Mouse (Mus musculus) cerebellum, adult 2 months (tissue): ENCODE data around the gene Acat3.

Experiments
- CTCF ChIP-seq: fragments of 200-500 bp; IDR thresholded peaks from 2 replicates; pipeline ENCODE4 v1.5.1; 2011; ENCODE audit warnings: low read depth, mild to moderate bottlenecking, control low read depth, low read length, moderate library complexity, borderline replicate concordance; ENCODE audit not compliant: insufficient read depth
- POLR2A ChIP-seq: fragments of 200-500 bp; IDR thresholded peaks from 2 replicates; pipeline ENCODE4 v1.6.1; 2011; ENCODE audit warnings: low read length, control low read depth, borderline replicate concordance; ENCODE audit not compliant: insufficient read depth

- no peak for TF ChIP-seq CTCF
- no peak for TF ChIP-seq POLR2A
Observed at GRCm38 (mm10) chr17:12940151-12940805, at the start of gene Acat3.
